Mouse (Mus musculus): ENCODE data around the gene Naa15. TPM values are rescaled to one million over a fixed set of nuclear protein-coding genes. Genes with fewer than 3 reads are reported as not detected.
A peak's percentile ranks its signal among the peaks of the same experiment; 100 is the strongest.

Gene Naa15
- total RNA-seq, 2 experiments from 2014 or later: 49.3 to 56.6 TPM

DNA sequence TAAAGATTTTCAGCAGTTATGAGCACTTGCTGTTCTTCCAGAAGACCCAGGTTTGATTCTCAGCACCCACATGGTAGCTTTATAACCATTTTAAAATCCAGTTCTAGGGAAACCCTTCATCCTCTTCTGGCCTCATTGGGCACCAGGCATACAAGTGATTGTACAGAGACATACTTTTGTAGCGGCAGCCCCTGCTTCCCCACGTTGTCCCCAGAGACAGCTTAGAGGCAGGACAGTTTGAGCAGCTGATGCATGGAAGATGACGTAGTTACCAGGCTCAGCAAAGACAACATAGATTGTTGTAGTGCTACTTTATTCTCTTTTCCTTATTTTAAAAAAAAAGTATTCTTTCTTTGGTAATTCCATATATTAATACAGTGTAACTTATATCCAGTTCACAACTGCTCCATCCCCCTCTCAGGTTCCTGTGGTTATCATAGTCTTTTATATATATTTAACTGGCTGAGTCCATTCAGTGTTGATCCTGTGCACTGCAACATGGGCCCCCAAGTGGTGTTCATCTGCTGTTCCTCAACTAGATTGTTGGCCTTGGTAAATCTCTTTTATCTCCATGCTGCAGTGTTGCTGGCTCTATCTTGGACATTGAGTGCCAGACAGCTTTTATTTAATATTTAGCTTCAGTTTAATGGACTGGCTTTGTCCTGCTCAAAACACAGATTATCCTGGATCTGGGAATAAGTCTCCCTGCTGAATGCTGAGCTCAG, 20.1 kb downstream of the Naa15 start:
- no peak for DNase-seq

DNA sequence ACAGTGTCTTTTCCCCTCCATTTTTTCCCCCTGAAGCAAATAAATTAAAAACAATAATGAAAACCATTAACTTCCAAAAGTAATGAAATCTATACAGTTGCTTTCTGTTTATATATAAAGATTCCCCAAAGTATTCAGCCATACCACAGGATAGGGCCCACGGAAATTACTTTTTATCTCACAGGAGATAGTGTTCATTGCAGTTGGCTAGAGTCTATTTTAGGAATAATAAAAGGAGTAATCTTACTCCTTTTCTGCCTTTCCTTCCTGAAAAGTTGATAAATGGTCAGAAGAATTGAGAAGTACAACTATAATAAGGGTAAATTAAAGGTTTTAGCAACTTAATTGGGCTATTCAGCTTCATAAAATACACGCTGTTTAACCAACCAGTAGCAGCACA, 53.6 kb downstream of the Naa15 start:
- DNase-seq: no peak

- DNase-seq: no peak
Observed at GRCm38 (mm10) chr3:51475706-51476105, 60.8 kb downstream of the Naa15 start.

- no peak for DNase-seq
Observed at GRCm38 (mm10) chr3:51479893-51480292, 64.9 kb downstream of the Naa15 start.

GRCm38 (mm10) chr3:51481059-51481458, 66.1 kb downstream of the Naa15 start:
- peak in 1 of 2 experiments; percentile 40 for DNase-seq

GRCm38 (mm10) chr3:51481881-51482280, 66.9 kb downstream of the Naa15 start:
- DNase-seq: no peak

- DNase-seq: no peak
Observed at GRCm38 (mm10) chr3:51482781-51483180, 67.8 kb downstream of the Naa15 start.

- peak; percentile 97 for DNase-seq
Observed at GRCm38 (mm10) chr3:51483741-51484359, 68.9 kb downstream of the Naa15 start, which contains the start of gene Rab33b. Rab33b (plus strand) TSS chr3:51483920.

DNA sequence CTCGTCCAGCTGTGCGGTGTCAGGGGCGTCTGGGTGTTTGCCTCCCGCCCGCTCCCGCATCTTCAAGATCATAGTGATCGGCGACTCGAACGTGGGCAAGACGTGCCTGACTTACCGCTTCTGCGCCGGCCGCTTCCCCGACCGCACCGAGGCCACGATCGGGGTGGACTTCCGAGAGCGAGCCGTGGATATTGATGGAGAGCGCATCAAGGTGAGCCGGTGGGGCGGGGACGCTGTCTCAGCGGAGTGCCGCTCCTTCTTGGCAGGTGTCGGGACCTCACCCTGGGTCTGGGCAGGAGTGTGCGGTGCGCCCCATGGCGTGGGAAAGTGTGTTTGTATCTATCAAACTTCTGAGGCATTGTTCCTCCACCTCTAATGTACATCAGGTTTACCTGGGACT, 69.4 kb downstream of the Naa15 start:
- DNase-seq: no peak

GRCm38 (mm10) chr3:51485347-51485746, 70.4 kb downstream of the Naa15 start:
- DNase-seq: no peak

DNA sequence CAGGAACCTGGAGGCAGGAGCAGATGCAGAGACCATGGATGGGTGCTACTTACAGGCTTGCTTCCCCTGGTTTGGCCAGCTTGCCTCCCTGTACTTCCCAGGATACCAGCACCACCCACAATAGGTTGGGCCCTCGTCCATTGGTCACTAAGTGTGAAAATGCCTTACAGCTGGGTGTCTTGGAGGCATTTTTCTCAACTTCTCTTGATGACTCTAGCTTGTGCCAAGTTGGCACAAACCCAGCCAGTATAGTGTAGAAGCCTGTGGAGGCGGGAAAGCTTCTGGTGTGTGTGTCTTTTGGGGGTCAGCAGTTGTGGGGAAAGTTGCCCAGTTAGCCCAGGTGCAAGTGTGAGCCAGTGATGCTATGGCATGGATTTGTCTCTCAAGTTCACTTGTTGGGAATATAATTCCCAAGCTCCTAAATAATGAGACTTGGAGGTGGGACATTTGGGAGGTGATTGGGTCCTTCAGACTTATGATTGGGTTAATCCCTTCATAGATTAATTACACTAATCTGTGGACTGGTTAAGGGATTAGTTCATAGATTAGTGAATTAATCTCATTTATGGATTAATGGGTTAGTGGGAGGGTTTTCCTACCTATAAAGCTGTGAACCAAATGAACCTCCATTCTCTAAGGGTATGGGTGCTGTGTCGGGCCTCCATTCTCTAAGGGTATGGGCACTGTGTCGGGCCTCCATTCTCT, 71.7 kb downstream of the Naa15 start:
- no peak for DNase-seq

DNA sequence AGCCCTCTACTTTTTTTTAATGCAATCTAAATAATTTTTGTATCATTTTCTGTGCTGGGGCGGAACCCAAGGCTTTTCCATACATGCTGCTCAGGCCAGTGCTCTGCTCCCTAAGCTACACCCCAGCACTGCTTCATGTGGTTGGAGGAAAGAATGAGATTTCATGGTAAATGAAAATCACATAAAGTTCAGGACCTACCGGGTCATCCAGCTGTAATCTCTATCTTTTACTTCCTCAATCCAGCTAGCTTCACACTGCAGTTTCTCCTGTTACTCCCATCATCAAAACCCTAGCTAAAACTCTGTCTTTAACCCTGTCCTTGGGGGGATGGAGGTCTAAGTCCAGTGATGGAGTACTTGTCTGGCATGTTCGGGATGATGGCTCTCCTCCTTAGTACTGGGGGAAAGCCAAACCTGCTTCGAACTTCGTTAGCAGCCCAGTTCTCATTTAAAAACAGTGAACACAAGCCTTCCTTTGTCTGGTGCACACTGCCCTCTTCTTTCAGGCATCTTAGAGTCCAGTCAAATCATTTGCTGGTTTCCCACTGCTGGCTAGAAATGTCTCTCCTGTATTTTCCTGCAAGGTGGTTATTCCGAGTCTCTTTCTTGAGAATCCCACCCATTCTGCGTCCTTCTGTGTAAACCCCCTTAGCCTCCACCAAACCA, 75.3 kb downstream of the Naa15 start:
- DNase-seq: no peak

DNA sequence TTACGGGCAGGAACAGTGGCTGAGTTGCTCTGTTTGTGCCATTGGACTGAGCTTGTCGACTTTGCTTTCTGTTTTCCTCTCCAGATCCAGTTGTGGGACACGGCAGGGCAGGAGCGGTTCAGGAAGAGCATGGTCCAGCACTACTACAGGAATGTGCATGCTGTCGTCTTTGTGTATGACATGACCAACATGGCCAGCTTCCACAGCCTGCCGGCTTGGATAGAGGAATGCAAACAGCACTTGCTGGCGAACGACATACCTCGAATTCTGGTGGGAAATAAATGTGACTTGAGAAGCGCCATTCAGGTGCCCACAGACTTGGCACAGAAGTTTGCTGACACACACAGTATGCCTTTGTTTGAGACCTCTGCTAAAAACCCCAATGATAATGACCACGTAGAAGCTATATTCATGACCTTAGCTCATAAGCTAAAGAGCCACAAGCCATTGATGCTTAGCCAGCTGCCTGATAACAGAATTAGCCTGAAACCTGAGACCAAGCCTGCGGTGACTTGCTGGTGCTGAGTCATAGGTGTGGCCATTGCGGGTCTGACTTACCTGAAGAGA, 78.4 kb downstream of the Naa15 start:
- DNase-seq: no peak

DNA sequence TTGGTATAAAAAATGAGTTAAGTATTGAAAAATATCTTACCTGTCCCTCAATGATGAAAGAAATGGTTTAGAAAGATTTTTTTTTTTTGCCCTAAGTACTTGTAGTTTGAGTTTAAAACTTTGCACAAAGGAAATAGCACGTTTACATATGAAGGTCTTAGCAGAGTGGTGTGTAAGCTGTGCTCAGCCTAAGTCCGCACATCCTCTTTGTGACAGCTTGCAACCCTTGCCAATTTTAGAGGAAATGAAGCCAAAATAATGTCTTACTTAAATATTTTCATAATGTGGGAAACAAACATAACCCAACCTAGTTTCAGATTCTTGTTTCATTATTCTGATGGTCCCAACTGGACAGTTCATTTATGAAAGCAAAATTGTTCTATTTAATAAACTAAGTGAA, 79.5 kb downstream of the Naa15 start:
- DNase-seq: no peak

- DNase-seq: no peak
Observed at GRCm38 (mm10) chr3:51495646-51496045, 80.7 kb downstream of the Naa15 start.

DNA sequence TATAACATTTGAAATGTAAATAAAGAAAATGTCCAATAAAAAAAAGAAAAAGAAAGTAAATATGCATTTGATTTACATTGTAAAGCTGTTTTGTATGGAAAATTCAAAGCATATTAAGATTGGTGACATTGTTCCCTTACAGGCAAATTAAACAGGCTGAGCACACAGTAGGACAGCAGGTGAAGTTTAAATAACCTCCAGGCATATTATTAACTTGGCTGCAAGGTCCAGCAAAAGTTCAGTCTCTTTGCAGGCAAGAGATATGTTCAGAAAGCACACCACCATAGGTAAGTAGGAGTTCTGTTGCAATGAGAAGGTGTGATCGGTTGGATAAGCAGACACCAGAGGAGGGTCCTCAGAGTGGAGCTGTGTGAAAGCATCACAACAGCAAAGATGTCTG, 83.0 kb downstream of the Naa15 start:
- no peak for DNase-seq

DNA sequence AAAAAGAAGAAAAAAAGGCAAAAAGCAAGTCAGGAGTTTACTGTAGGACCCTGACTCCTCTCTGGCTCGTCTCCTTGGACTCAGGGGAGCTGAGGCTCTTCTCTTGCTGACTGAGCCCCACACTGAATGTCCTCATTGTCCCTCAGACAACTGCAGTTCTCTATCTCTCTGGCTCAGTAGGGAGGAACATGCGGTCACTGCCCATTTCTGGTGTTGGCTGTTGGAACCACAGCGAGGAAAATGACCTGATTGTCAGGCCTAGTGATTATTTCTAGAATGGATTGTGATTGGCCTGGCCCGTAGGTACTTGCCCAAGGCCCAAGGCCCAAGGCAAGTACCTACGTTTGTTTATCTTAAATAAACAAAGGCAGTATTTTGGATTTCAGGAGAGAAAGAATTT, 83.7 kb downstream of the Naa15 start:
- no peak for DNase-seq

DNA sequence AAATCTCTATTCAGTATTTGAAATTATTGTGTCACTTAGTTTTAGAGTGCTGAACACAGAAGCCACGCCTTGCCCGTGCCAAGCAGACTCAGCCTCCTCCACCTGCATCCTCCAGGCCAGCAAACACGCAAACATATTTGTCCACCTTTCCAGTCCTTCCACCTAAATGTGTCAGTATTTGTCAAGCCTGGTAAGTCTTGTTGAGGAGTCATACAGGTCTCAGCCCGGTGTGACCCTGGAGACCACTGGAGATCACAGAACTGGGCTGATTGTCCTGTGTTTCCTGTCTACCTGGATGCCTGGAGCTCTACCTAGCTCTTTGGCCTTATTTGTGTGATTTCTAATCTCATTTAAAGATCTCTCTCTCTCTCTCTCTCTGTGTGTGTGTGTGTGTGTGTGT, 84.9 kb downstream of the Naa15 start:
- DNase-seq: no peak

GRCm38 (mm10) chr3:51504385-51504952, 89.5 kb downstream of the Naa15 start:
- no peak for DNase-seq

DNA sequence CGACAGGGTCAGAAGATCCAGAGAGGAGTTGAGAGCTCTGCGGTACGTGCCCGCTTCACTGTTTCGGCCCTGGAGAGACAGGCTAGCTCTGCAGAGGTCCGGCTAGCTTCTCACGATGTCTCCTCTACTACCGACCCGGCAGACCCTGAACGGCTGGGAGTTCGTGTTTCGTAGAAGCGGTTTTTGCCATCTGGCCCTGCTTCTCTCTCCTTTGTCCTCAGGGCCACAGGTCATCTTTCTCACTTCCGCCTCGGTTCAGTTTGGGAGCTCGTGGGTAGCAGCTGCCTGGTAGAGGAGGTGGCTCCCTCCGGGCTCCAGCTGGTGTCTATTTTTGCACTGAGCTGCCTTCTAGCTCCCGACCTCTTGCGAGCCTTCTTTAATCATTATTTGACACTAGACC, 90.5 kb downstream of the Naa15 start:
- no peak for DNase-seq

GRCm38 (mm10) chr3:51510903-51511302, 96.0 kb downstream of the Naa15 start:
- DNase-seq: peak; percentile 70 to 79

DNA sequence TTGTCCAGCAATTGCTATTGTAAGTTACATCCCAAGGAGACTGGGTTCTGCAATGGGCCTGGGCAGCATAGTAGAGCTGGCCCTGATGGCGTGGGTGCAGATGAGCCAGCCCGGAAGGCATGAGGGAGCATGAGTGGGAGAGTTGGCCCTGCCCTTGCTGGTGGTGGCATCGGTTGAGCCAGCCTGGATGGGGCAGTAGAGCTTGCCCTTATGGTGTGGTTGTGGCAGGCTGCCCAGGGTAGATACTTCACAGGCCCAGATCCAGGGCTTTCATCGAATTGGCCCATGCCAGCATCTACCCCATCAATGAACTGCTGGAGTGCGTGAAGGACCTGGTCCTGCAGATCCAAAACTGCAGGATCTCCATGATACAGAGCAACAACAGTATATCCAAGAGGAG, 97.0 kb downstream of the Naa15 start:
- DNase-seq: no peak

All from layer of hippocampus, postnatal 36 days (tissue).